Mouse (Mus musculus) lung, embryonic 14.5 days (tissue): ENCODE measurements at regions not wholly inside any gene's neighbourhood (a gene's known extent, or its start where the extent isn't known, plus 50 kb on each side); places are given as distances from the start of the nearest gene placed in this dataset.

Experiments used
- ATAC-seq: fragments of 200-750 bp; cut with Nextera tagmentation; 2 replicates; pipeline ENCODE4 v1.8.0; 2017; ENCODE audit warnings: mild to moderate bottlenecking, moderate TSS enrichment, moderate library complexity; ENCODE audit not compliant: insufficient read depth
- DNase-seq: peaks from one replicate; pipeline ENCODE4 v3.0.0-alpha.2; 2015
- H3K27ac ChIP-seq: fragments of 300-500 bp; sonication (generic); 2 replicates; pipeline ENCODE4 v1.5.1; 2014; ENCODE audit warnings: low read depth, mild to moderate bottlenecking, moderate library complexity
- H3K27me3 ChIP-seq: fragments of 300-500 bp; sonication (generic); 2 replicates; pipeline ENCODE4 v1.6.1; 2014; ENCODE audit warnings: low read length, control low read depth; ENCODE audit not compliant: insufficient read depth
- H3K36me3 ChIP-seq: fragments of 300-500 bp; sonication (generic); 2 replicates; pipeline ENCODE4 v1.6.1; 2014; ENCODE audit warnings: control low read depth; ENCODE audit not compliant: insufficient read depth
- H3K4me1 ChIP-seq: fragments of 300-500 bp; sonication (generic); 2 replicates; pipeline ENCODE4 v1.6.1; 2014; ENCODE audit warnings: antibody characterized with exemption, control low read depth; ENCODE audit not compliant: insufficient read depth
- H3K4me2 ChIP-seq: fragments of 300-500 bp; sonication (generic); 2 replicates; pipeline ENCODE4 v1.6.1; 2014; ENCODE audit warnings: mild to moderate bottlenecking
- H3K4me3 ChIP-seq: fragments of 300-500 bp; sonication (generic); 2 replicates; pipeline ENCODE4 v1.5.1; 2014; ENCODE audit warnings: low read depth, low read length
- H3K9ac ChIP-seq: fragments of 300-500 bp; sonication (generic); 2 replicates; pipeline ENCODE4 v1.6.1; 2014
- H3K9me3 ChIP-seq: fragments of 300-500 bp; sonication (generic); 2 replicates; pipeline ENCODE4 v1.6.1; 2016; ENCODE audit warnings: low read depth, low read length, control low read depth
- CTCF ChIP-seq: IDR thresholded peaks from 2 replicates; pipeline ENCODE4 v1.5.1; 2016; ENCODE audit warnings: antibody characterized with exemption, low read depth
- WGBS: fragments of 180-500 bp; shearing (Covaris S2); extraction: QIAGEN DNeasy Blood & Tissue Kit; methylation state at CpG from one replicate; pipeline ENCODE4 v1.1.7; 2014; 5-methylcytosine and 5-hydroxymethylcytosine counted together

- peak overlapping the region; percentile 16; the same call in 1 of the 2 replicates for H3K4me2 ChIP-seq
- peak overlapping the region; percentile 16; the same call in 1 of the 2 replicates for H3K27ac ChIP-seq
- ATAC-seq (peak; percentile 73), DNase-seq (peak; percentile 43)
- no peak overlapping the region for H3K4me3 ChIP-seq
- TF ChIP-seq CTCF, result 0 out of 2 replicates have a peak, but pooled peaks have one; percentile 8
- no peak overlapping the region for H3K9ac ChIP-seq
- 15% methylated on average over 5 of the region's 5 CpGs for WGBS
- H3K9me3 ChIP-seq, result no peaks in the 10 kb centered on the region
- no peaks in the 10 kb centered on the region for H3K36me3 ChIP-seq
- H3K4me1 ChIP-seq, result peaks cover 9% of the 10 kb centered on the region; the same call in 1 of the 2 replicates
- no peaks in the 10 kb centered on the region for H3K27me3 ChIP-seq
Observed at GRCm38 (mm10) chr16:15113989-15114556, 203.2 kb upstream of the Gm21897 start.

- H3K27ac ChIP-seq, result peak overlapping the region; percentile 9; the same call in 1 of the 2 replicates
- peak; percentile 43; the same call in 1 of the 2 replicates for ATAC-seq
Observed at GRCm38 (mm10) chr16:15114574-15115230, 202.6 kb upstream of the Gm21897 start.

GRCm38 (mm10) chr16:15115386-15115785 is 201.9 kb upstream of the Gm21897 start:
- Histone ChIP-seq H3K4me1 (peaks cover 9% of the 10 kb centered on the region; the same call in 1 of the 2 replicates), H3K4me3 (no peak overlapping the region), H3K4me2 (no peak overlapping the region), H3K27me3 (no peaks in the 10 kb centered on the region), H3K9me3 (no peaks in the 10 kb centered on the region), H3K9ac (no peak overlapping the region), H3K27ac (no peak overlapping the region), H3K36me3 (no peaks in the 10 kb centered on the region)
- ATAC-seq (no peak), DNase-seq (peak; percentile 16)
- no peak for TF ChIP-seq CTCF
- 56% methylated on average over 2 of the region's 2 CpGs for WGBS

More at GRCm38 (mm10) chr16:15114574-15115230, 202.6 kb upstream of the Gm21897 start:
- Histone ChIP-seq H3K4me2 (peak overlapping the region; percentile 16; the same call in 1 of the 2 replicates), H3K4me3 (no peak overlapping the region), H3K4me1 (peaks cover 9% of the 10 kb centered on the region; the same call in 1 of the 2 replicates), H3K9me3 (no peaks in the 10 kb centered on the region), H3K36me3 (no peaks in the 10 kb centered on the region), H3K9ac (no peak overlapping the region), H3K27me3 (no peaks in the 10 kb centered on the region)
- 39% methylated on average over 4 of the region's 4 CpGs for WGBS
- no peak for DNase-seq
- no peak for TF ChIP-seq CTCF

DNA sequence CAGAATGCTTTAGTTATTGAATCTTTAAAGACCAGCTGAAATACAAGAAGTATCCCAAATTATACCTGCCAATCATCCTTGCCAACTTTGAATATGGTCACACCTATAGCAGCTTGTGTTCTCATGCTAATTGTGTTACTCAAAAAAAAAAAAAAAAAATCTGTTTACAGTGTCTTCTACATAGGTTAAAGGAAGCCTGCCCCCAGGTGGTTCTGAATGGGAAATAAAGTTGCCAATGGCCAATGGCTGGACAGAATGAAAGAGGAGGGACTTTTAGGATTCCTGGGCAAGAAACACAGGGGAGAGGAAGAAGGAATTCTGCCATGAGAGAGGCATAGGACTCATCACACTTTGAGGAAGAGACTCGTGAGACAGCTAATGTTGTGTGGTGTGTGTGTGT is 197.5 kb upstream of the Gm21897 start:
- H3K4me1 ChIP-seq, result peaks cover 4% of the 10 kb centered on the region; the same call in 1 of the 2 replicates
- H3K4me3 ChIP-seq, result no peak overlapping the region
- H3K4me2 ChIP-seq, result no peak overlapping the region
- ATAC-seq (no peak), DNase-seq (peak; percentile 54)
- no peaks in the 10 kb centered on the region for H3K9me3 ChIP-seq
- TF ChIP-seq CTCF, result peak; percentile 27; the same call in 1 of the 2 replicates
- WGBS, result 65% methylated on average over 1 of the region's 1 CpGs
- H3K27me3 ChIP-seq, result no peaks in the 10 kb centered on the region
- no peak overlapping the region for H3K27ac ChIP-seq
- no peaks in the 10 kb centered on the region for H3K36me3 ChIP-seq
- no peak overlapping the region for H3K9ac ChIP-seq

- H3K9ac ChIP-seq, result no peak overlapping the region
- WGBS, result 76% methylated on average over 2 of the region's 2 CpGs
- no peak for TF ChIP-seq CTCF
Observed at GRCm38 (mm10) chr16:15128996-15129395, 188.3 kb upstream of the Gm21897 start.

DNA sequence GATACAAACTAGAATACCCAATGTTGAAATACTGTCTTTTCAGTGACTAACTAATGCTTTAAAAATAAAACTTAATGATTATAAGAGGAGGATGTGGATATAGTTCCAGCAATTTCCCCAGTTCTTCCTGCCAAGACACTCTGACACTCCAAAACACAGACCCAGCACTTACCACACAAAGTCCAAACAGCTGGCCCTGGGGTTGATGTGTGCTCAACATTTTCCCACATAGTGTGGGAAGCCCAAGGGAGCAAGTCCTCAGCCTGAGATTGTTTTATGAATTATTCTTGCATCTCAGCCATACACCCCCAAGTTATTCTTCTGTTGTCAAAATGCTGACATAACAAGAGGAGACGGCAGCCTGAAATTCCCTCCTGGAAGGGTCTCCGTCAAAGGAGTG is 187.5 kb upstream of the Gm21897 start:
- no peak for TF ChIP-seq CTCF
- no peak overlapping the region for H3K9ac ChIP-seq
- no peak overlapping the region for H3K4me3 ChIP-seq
- no peaks in the 10 kb centered on the region for H3K4me1 ChIP-seq
- no peaks in the 10 kb centered on the region for H3K36me3 ChIP-seq
- H3K9me3 ChIP-seq, result no peaks in the 10 kb centered on the region
- ATAC-seq (no peak), DNase-seq (peak; percentile 11)
- no peak overlapping the region for H3K27ac ChIP-seq
- no peak overlapping the region for H3K4me2 ChIP-seq
- no peaks in the 10 kb centered on the region for H3K27me3 ChIP-seq
- WGBS, result 79% methylated on average over 2 of the region's 2 CpGs

More at GRCm38 (mm10) chr16:15128996-15129395, 188.3 kb upstream of the Gm21897 start:
- no peaks in the 10 kb centered on the region for H3K4me1 ChIP-seq
- DNase-seq (no peak), ATAC-seq (no peak)
- no peak overlapping the region for H3K4me2 ChIP-seq
- no peaks in the 10 kb centered on the region for H3K9me3 ChIP-seq
- no peak overlapping the region for H3K27ac ChIP-seq
- no peak overlapping the region for H3K4me3 ChIP-seq
- H3K27me3 ChIP-seq, result no peaks in the 10 kb centered on the region
- H3K36me3 ChIP-seq, result no peaks in the 10 kb centered on the region

DNA sequence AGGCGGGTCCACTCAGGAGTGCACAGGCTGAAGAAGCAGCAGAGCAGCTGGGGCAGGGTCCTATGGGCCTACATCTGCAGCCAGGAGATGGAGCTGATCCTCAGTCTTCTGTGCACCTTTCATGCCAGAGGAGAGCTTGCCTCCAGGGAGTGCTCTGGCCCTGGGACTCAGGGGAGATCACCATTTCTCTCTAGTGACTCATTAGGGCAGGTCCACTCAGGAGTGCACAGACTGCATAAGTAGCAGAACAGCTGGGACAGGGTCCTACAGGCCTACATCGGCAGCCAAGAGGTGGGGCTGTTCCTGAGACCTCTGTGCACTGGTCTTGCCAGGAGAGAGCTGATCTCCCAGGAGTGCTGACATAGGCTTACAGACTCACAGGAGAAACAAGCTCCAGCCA is 159.4 kb upstream of the Gm21897 start:
- Histone ChIP-seq H3K4me3 (no peak overlapping the region), H3K9ac (no peak overlapping the region), H3K27me3 (no peaks in the 10 kb centered on the region), H3K36me3 (no peaks in the 10 kb centered on the region), H3K27ac (no peak overlapping the region), H3K9me3 (no peaks in the 10 kb centered on the region), H3K4me2 (no peak overlapping the region), H3K4me1 (no peaks in the 10 kb centered on the region)
- no peak for TF ChIP-seq CTCF
- ATAC-seq (no peak), DNase-seq (no peak)
- 72% methylated on average over 2 of the region's 2 CpGs for WGBS
